Mouse (Mus musculus) embryonic fibroblast, embryonic 13.5 days (primary cell): ENCODE results near the gene Scgb1b27.
"Not testable (repeated sequence)": the region's sequence is repeated elsewhere in the genome, so short reads cannot be mapped to it uniquely, and the experiment has no call there.

Source experiments
- CTCF ChIP-seq: IDR thresholded peaks from 2 replicates; pipeline ENCODE4 v1.5.1; 2011; ENCODE audit warnings: mild to moderate bottlenecking, control low read depth, low read length, moderate library complexity, borderline replicate concordance; ENCODE audit not compliant: insufficient read depth
- POLR2A ChIP-seq: IDR thresholded peaks from 2 replicates; pipeline ENCODE4 v1.6.1; 2011; ENCODE audit warnings: low read depth, mild to moderate bottlenecking, control low read depth, low read length, moderate library complexity

- not testable (repeated sequence) for TF ChIP-seq CTCF, POLR2A
Observed at GRCm38 (mm10) chr7:34036076-34036815, 15.0 kb downstream of the Scgb1b27 start.
